Mouse (Mus musculus) ES-E14 (cell line): Measurements from ENCODE around the gene Bcl7a.

Experiments used
- HCFC1 ChIP-seq: IDR thresholded peaks from 2 replicates; pipeline ENCODE4 v1.6.1; 2012; ENCODE audit warnings: low read length, inconsistent platforms, borderline replicate concordance; ENCODE audit not compliant: insufficient read depth
- ZC3H11A ChIP-seq: IDR thresholded peaks from 2 replicates; pipeline ENCODE4 v1.6.1; 2012; ENCODE audit warnings: low read depth, mild to moderate bottlenecking, inconsistent platforms, low read length, borderline replicate concordance
- ZNF384 ChIP-seq: IDR thresholded peaks from 2 replicates; pipeline ENCODE4 v1.6.1; 2012; ENCODE audit warnings: low read depth, low read length, inconsistent platforms

- TF ChIP-seq ZC3H11A: no peak
- TF ChIP-seq HCFC1: no peak
- TF ChIP-seq ZNF384: no peak
These were observed 45.8 kb upstream of the Bcl7a start for GRCm38 (mm10) chr5:123297830-123298229.
